Mouse (Mus musculus) frontal cortex, adult 2 months (tissue): ENCODE data around the gene Csnk2a1. TPM values are rescaled to one million over a fixed set of nuclear protein-coding genes. Genes with fewer than 3 reads are reported as not detected.
A peak's percentile ranks its signal among the peaks of the same experiment; 100 is the strongest.
"Not testable (repeated sequence)": the region's sequence is repeated elsewhere in the genome, so short reads cannot be mapped to it uniquely, and the experiment has no call there.

Source experiments
- DNase-seq, 2 experiments: peaks; one replicate each; pipeline ENCODE4 v3.0.0; 2022; ENCODE audit warnings: low spot score in 1 of 2; ENCODE audit errors: extremely low spot score in 1 of 2
- polyA plus RNA-seq: library from polyadenylated mRNA; depleted of rRNA; stranded (reverse); fragments of >200 nt; gene quantifications from 2 replicates; pipeline ENCODE4 v1.2.3, GENCODE M21; 2012

Gene Csnk2a1
- polyA plus RNA-seq, 1 experiment, result 74.1 TPM

DNA sequence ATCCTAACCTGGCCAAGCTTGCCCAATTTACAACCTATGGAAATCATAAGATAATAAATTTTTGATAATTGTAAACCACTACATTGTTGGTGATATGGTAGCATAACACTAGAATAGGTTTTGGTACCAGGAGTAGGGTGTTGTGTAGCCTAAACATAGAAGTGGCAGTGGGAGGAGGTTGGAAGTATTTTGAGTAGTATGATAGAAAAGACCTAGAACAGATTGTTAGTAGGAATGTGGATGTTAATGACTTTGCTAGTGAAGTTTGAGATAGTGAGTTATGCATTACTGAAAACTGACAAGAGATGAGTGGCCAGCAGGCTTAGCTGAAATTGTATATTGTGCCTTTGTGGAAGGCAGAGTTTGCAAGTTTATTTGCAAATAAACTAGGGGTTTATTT lies 3.4 kb downstream of the Csnk2a1 start:
- DNase-seq, result peak in 1 of 2 experiments; percentile 26

DNA sequence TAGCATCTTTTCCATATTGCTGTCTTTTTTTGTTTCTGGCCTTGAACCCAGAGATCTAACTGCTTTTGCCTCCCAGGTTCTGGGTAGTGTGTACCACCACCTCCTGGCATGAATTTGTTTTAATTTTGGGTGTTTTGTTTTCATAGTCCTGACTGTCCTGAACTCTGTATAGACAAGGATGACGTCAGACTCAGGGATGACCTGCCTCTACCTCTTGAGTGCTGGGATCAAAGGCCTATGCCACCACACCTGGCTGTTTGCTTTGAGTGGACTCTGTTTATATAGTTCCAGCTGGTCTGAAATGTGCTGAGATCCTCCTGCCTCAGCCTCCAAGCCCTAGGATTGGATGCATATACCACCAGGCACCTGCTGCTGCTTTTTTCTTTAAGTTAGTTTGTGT lies 11.3 kb downstream of the Csnk2a1 start:
- DNase-seq, result no peak

DNA sequence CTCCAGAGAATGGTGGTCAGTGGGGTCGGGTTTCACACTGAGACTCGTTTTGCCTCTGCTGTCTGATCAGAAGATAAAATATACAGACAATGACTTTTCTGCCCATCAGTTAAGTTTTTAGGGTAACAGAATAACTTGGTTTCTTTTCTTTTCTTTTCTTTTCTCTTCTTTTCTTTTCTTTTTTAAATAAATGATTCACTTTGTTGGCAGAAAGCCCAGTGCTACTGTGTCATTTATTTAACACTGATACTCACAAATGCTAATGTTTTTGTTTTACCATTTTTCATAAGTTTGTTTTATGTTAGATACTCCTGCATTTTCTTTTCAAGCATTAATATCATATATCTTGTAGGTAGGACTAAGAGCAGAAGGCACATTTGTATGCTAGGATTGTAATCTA lies 13.9 kb downstream of the Csnk2a1 start:
- no peak for DNase-seq

DNA sequence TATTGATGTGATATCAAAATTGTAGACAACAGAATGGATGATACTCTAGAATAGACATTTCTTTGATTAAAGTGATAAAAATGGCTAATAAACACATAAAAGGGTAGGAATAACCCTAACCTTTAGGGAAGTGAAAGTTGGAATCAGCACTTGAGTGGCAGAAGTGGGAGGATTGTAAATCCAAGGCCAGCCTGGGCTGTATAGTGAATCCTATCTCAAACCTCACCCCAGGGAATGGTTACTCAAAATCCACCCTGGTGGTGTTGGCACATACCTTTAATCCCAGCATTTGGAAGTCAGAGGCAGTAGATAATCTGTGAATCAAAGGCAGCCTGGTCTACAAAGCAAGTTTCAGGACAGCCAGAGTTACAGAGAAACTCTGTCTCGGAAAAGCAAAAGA lies 20.6 kb downstream of the Csnk2a1 start:
- no peak for DNase-seq

DNA sequence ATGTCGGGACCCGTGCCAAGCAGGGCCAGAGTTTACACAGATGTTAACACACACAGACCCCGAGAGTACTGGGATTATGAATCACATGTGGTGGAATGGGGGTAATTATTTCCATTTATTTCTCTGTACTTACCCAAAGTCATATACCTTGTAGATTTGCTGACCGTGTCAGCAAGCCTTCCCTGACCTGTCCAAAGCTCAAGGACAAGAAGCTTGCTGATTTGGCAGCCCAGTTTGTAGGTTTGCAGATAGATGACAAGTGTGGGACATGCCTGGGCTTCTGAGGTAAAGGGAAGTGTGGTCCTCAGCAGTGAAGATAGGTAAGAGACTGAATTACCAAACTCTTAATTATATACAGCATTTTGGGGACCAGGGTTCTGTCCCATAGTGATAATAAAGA lies 23.9 kb downstream of the Csnk2a1 start:
- DNase-seq, result no peak

DNA sequence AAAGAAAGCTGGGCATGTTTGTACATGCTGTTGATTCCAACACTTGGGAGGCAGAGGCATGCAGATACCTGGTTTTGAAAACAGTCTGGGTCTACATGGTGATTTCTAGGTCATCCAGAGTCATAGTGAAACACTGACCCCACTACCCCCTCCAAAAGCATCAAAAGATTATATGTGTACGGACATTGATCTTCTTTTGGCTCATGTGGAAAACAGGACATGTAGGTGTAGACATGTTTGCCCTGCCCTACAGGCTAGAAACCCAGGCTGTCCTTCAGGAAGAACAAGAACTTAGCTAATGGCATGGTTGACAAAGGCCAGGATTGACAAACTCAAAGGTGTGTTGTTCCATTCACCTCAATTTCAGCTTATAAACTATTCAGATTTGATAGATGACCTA lies 33.1 kb downstream of the Csnk2a1 start:
- DNase-seq, result no peak

DNA sequence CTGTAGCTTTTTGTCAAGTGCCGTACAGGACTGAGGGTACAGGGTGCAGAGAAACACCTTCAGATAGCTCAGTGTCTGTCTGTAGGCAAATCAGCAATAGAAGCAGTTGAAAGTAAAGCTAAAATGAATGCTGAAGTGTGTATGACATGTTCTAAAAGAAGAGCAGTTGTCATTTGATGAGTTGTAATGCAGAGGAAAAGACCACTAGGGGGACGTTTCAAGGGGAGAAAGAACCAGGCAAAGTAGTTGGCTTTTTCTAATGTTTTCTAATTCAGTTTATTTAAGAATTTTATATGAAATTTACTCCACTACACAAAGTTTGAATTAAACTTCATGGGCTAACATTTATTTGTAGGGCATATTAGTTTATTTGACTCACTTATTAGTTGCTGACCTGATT lies 47.0 kb downstream of the Csnk2a1 start:
- no peak for DNase-seq

DNA sequence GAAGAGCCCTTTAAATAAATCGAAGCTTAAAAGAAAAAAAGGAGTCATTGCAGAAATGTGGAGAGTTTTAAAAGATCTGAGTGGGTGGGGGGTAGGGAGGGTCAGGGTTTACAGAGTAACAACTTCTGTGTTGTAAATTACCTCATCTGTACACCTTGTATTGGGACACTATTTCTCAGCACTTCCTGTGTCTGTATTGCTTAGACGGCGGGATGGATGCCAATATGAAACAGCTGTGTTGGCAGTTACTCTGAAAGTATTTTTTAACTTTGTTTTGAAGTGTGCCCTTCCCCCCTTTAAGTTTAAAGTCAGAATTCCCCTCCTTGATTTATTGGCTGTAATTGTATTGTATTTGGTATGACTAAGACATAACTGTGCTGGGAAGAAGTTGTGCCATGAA lies 54.8 kb downstream of the Csnk2a1 start:
- DNase-seq, result no peak

DNA sequence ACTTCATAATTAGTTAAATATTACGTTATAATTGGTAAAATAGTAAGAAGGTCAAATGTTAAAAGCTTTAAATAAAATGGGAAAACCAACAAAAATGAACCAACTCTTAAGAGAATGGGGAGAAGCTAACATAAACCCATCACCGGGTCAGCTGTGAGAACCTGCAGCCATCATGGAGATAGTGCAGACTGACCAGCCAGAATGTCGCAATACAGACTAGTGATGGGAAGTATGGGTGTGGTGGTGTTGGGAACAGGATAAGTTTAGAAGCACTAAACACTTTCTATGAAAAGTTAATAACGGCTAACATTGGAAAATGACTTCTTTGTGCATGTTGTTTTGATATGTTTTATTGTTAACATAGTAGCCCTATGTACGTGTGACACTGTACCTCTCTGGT lies 60.9 kb downstream of the Csnk2a1 start:
- DNase-seq, result no peak

DNA sequence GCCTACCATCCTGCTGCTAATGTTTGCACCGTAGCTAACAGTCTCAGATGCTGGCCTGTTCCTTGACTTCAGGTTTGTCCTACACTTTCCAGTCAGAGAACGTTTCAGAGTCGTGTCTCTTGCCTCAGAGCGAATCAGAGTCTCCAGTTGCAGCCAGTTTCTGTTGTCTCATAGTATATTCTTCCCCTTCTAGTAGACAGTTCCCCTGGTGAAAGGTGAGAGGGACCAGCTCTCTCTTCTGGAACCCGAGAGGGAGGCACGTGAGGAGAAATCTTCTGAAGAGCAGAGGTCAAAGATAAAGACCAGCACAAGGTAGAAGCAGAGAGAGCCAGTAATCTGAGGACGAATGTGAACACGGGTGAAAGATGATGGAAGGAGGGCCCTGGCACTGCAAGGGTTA lies 61.4 kb downstream of the Csnk2a1 start:
- DNase-seq, result no peak

DNA sequence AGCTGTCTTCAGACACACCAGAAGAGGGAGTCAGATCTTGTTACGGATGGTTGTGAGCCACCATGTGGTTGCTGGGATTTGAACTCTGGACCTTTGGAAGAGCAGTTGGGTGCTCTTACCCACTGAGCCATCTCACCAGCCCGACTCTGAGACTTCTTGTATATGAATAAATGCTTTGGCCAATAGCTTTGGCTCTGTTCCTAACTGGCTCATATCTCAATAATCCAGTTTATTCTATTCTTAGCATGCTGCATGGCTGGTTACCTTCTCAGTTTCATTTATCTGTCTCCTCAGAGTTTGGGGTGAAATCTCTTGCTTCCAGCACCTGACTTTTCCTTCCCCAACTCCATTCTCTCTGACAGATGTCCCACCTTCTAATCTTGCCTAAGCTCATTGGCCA lies 63.0 kb downstream of the Csnk2a1 start:
- not testable (repeated sequence) for DNase-seq

DNA sequence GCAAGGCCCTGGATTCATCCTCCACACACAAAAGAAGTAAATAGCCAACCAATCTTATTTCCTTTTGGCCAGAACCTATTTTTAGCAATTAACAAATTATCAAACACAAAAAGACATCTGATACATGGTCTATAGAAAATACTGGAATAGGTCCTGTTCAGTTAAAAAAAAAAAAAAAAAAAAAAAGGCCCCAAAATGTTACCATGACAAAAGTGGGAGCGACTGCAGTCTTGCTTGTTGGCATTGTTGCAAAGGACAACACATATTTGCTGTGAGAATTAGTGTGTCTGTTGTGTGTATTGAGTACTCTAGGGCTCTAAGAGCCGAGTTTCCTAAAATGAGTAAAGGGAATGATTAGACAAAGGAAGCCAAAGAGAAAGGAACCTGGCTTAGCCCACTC lies 65.8 kb downstream of the Csnk2a1 start:
- no peak for DNase-seq

DNA sequence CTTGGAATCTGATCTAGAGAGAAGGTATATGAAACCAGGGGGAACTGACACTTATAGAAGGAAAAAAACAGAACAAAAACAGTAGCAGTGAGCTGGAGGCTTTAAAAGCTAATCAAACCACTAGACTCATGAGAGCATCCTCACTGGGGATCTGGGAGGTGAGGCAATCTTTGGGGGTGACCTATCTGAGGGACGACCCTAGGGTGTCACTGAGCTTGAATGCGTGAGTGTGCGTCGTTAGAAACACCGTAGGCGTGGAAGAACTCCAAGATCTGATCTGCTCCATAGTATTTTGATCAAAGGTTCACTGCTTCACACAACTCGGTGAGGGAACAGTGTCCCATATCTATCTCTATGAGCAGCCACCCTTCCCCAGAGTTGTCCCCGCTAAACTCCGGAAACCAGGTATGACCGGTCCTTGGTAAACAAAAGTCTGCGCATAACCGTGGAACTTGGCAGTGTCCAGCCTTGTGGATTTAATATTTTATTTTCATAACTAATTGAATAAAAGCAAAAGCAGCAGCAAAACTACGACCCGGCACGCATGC lies 66.6 kb downstream of the Csnk2a1 start:
- no peak for DNase-seq

DNA sequence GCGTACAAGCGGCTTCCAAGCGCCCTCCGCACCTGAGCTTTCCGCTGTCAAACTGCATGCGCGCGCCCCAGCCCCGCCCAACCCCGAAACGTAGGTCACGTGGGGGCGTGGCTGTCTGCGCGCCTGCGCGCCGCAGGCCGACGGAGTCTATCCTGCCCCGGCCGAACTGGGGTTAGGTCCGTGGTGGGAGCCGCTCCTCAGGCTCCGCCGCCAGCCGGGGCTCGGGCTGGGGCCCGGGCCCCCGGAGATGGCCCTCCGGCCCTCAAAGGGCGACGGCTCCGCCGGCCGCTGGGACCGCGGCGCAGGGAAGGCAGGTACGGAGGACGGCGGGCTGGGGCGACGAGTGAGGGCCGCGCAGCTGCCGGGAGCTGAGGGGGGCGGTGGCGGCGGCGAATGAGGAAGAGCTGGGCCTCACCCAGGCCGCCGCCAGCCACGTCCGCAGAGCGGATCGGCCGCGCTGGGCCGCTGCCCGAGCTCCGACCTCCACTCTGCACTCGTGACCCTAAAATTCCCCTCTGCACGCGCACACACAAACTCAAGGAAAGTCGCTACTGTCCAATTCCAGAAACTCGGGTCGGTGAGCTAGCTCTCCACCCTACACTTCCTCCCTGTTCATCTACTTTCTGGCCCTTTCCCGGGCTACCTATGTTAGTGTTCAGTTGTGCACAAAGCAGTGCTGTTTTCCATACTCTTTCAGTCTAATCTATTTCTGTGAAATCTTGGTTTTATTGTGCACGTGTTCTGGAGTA lies 67.3 kb downstream of the Csnk2a1 start, which contains the start of gene Tbc1d20:
Gene Tbc1d20 (plus strand): TSS at position 102 of the 749 bp plus-strand sequence.
- peak; percentile 71 to 91 for DNase-seq

DNA sequence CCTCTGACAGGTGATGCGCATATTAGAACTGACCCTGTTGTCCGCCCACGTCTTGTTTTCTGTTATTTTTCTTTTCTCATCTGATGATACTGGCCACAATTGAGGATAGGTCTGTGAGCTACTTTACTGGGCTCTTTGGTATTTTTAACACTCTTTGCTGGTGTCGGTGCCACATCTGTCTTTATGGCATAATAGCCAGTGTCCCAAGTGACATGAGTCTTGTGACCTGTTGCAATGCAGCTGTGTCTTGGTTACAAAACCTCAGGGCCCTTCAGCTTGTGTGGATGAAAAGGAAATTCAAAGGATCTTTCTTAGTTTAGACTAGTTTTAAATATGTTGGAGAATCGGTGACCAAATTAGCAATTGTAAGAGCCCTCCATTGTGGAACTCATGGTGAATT lies 67.9 kb downstream of the Csnk2a1 start:
- DNase-seq, result no peak

DNA sequence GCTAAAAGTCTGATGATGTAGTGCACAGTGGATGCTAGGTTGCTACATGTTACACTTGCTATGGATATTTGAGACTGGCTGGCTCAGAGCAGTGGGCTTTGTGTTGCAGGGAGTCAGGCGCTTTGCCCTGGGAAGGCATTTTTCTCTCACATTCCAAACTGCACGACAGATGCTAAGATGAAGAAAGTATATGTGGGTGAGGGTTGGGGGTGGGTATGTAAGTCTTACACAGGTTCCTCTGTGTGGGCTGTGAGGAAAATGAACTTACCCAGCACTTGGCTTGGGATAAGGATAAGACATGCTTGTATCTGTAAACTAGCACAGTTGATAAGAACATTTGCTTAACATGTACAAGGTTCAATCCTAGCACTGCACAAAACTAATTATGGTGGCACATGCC lies 76.2 kb downstream of the Csnk2a1 start:
- peak; percentile 45 to 72 for DNase-seq

DNA sequence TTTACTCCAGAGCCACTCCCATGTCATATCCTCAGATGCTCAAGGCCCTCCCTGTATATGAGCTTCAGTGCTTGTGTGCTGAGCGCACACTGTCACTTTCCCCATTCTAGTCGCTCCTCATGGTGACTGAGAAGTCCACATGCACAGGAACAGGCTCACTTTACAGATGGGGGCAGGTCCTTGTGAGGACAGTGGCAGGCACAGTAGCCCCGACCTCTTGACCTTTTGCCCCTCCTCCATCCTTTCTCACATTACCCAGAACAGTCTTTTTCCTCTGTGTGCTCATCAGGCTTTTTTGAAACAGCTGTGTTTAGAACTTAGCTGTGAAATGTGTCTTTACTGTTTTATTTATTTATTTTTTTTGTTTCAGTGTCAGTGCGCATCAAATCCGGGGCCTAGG lies 77.1 kb downstream of the Csnk2a1 start:
- DNase-seq, result no peak

DNA sequence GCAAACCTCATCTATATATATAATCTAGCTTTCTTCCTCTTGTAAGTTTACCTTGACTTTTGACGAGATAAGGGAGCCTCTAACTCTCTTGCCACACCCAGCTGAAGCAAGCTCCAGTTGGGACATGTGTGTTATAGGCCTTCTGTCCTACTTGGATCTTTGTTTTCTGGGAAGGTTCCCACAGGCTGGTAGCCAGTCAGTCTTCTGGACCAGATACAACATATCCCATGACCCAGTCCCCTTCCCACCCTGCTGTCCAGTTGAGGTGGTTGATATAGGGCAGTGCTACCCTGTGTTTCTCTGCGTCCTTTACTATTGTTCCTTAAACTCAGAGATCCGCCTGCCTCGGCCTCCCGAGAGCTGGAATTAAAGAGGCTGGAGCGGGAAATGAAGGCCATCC lies 78.8 kb downstream of the Csnk2a1 start:
- DNase-seq, result no peak

DNA sequence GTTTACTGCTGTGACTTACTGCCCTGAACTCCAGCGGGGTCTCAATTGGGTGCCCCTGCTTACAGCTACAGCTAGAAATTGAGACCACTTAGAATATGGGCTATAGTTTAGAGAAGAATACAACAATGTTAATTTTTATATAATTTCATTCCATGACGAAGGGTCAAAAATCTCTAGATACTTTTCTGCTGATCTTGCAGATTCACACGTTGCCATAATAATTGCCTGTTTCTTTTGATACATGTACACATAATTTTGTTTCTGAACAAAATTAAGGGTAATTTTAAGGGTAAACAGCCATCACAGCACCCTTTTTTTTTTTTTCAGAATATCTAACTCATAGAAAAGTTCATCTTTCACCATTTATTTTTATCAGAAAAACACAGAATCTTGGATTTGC lies 80.5 kb downstream of the Csnk2a1 start:
- no peak for DNase-seq

DNA sequence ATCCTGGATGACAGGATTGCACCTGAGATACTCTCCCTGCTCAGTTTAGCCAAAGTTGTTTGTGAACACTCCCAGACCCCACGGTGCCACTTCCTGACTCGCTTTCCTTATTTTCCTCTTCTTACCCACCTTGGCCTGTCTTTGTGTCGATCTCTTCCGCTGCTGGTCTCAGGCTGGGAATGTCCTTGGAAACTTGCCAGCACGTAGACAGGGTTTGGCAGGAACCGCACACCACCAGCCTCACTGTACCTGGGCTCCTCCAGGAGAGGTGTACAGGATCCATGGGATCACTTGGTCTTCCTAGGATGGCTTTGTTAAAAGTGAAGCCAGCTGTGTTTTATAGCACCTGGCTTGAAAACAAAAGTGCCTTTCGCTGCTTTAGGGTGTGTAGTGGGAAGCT lies 86.4 kb downstream of the Csnk2a1 start:
- DNase-seq, result no peak

DNA sequence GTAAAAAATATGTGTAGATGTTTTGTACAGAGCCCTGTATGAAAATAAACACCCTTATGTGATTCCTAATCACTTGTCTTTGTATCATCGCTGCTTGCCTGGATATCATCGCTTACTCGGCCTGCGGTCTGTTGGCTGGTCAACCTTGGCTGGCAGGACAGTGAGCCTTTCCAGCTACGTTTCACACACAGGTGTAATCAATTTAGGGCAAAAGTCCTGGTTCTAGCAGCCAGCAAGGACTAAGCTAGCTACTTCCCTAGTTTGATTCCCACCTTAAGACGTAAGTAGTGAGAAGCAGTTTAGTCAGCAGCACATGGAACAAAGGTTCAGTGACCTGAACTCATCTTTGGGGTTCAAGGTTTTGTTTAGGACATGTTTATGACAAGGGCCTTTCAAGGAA lies 87.3 kb downstream of the Csnk2a1 start:
- DNase-seq, result no peak

DNA sequence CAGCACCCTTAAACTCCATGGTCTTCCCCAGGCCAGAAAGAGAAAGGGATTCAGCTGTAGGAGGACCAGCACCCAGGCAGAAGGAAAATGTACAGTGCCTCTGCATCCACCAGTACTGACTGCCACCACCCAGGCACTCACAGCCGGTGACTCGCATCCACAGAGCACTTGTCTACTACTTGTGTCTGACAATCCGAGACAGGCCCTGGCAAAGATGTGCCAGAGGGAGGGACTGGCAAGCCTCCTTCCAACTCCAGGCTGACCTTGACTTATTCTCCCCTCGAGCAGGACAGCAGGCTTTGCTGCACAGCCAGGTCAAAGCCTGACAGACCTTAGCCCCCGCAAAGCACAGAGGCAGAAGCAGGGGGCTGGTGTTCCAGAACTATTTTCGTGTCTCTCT lies 90.4 kb downstream of the Csnk2a1 start:
- DNase-seq, result no peak

DNA sequence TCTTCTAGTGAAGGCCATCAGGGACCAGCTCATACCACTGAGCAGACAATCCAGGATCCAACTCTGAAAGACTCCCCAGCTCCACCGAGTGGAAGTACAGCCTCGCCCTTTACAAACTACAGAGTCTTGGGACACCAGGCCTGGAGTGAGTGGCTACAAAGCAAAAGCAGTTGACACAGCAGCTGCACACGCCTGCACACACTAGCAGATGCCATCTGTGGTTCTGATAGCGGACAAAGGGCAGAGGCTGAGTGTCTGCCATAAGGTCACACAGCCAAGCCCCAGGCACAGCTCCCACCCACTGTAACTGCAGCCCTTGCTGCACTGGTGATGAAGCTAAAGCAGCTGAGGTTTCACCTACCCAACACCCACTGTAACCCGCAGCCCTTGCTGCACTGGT lies 94.9 kb downstream of the Csnk2a1 start:
- peak in 1 of 2 experiments; percentile 13 for DNase-seq
